Mouse (Mus musculus): ENCODE measurements around the gene Zbtb38.

The Zbtb38 gene

GRCm38 (mm10) chr9:96752603-96753114, at the start of gene Zbtb38:
TSS of gene Zbtb38 (minus strand) at chr9:96752831.
- CTCF ChIA-PET, result interaction anchor here (0.6 kb wide), 1 partner anchor 65 kb away, joined by 4 read pairs; no protein-coding TSS in a partner anchor

DNA sequence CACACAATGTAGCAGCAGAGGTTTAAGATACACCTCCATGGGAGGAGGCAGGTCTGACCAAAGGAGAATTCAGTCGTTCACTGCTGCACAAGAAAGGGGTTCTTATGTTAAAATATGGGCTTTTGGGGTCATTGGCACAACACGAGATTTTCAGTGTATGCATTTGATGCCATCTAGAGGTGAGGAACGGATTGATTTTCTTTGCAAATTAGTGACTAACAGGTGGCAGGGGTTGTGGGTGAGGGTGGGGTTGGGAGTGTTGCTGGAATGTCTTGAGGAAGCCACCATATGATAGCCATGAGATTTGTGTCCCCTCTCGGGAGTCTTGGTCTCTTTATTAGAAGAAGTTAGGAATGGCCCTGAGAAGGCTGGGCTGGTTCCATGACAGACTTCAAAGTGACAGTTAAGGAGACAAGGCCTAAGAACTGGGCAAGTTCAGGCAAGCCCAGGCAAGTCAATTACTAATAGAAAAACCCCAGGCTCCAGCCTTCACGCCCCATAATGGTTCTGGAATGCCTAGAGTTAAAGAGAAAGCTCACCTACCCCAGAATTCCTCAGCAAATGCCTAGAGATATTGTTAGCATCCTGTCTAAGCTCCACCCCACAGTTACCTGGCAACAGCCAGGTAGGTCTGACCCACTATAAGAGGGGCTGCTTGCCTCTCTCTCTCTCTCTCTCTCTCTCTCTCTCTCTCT, 47.6 kb upstream of the Zbtb38 start:
- CTCF ChIA-PET, result interaction anchor here (0.6 to 1.1 kb wide), 3 partner anchors 102 to 131 kb away, joined by 3 to 5 read pairs (median 3); no protein-coding TSS in a partner anchor

- CTCF ChIA-PET, result no interaction called here
Observed at GRCm38 (mm10) chr9:96797311-96797710, 44.7 kb upstream of the Zbtb38 start.

DNA sequence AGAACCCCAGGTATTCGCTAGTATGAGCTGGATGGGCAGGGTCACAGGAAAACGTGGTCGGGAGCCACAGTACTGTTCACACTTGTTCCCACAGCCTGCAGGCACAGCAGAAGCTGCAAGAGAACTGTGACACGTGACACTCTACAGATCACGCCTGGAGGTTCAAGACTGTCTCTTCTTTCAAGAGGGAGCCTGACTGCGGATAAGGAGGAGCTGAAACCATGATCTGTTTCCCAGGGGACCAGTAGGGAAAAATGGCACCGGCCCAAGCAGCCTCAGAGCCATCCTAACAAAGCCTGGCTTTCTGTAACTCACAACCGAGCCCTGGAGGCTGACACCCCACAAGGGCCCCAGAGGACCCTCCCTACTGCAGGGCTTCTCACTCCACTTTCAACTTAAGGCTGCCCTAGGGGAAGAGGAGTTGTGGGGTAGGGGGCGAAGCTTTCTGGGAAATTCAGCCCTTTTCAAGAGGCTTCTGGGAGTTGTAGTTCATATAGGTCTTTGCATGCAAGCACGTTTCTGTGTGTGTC, 42.8 kb upstream of the Zbtb38 start:
- CTCF ChIA-PET, result interaction anchor here (0.6 kb wide), 2 partner anchors 21 to 429 kb away, joined by 3 to 4 read pairs; no protein-coding TSS in a partner anchor

DNA sequence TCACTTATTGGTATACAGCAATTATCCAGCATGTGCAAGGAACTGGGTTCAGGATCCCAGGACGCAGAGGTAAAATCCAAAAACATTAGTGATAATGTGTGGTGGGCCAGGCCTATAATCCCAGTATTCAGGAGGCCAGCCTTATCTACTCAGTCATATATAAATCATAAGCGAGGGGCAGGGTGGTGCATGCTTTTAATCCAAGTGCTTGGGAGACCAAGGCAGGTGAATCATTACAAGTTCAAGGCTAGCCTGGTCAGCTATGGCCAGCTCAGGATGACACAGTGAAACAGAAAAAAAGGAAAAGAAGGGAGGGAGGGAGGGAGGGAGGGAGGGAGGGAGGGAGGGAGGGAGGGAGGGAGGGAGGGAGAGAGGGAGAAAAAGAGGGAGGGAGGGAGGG, 42.0 kb upstream of the Zbtb38 start:
- CTCF ChIA-PET, result no interaction called here

DNA sequence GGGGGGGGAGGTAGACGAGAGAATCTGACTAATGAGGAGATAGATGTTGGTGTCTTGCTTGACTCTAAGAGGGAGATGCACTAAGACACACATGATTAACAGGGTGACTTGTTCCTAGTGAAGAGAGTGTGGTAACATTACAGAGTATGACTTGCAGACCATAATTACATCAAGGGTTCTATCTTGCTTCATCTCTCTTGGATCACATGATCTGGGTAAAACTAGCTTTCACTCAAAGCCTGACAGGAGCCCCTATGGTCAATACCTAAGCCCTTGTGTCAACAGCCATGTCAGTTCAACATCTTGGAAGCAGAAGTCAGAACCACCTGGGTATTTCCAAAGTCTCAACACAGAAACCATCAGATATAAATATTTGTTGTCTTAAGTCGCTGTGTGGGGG, 39.9 kb upstream of the Zbtb38 start:
- CTCF ChIA-PET, result no interaction called here

GRCm38 (mm10) chr9:96790389-96791007, 37.9 kb upstream of the Zbtb38 start:
- CTCF ChIA-PET, result interaction anchor here (1.0 kb wide), 1 partner anchor 9 kb away, joined by 3 read pairs; no protein-coding TSS in a partner anchor

DNA sequence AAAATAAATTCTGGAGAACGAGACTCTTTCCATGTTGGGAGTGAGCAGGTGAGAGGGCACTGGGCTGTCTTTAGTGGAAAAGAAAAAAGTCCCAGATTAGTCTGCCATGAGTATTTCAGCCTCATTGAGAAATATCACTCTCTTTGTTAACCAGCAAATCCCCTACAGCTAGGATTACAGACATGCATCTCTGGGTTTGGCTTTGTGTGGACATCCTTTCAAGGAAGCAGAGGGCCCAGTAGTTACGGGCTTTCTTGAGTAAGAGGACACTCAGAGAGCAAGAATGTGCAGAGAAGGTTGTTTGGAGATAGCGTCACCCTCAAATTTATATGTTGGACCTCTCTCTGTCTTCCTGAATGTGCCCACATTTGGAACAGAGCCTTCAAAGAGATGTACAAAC, 37.3 kb upstream of the Zbtb38 start:
- CTCF ChIA-PET, result no interaction called here

DNA sequence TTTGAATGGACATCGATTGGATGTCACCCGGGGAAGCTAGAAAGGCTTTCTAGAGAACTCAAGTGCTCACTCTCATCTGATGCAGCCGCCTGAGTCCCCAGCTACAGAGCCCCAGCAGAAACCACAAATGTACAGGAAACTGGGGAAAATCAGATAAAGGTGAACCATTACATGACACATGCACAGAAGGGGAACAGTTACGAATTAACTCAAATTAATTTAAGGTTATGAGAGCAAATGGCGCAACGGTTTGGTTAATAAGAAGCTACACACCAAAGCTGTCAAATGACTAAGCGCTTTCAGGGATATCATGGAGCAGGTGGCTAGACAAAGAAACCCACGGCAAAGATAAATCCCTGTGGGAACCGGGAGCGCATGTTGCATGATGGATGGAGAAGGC, 35.2 kb upstream of the Zbtb38 start:
- CTCF ChIA-PET, result interaction anchor here (0.5 to 0.6 kb wide), 2 partner anchors 30 to 152 kb away, joined by 4 to 5 read pairs; no protein-coding TSS in a partner anchor

DNA sequence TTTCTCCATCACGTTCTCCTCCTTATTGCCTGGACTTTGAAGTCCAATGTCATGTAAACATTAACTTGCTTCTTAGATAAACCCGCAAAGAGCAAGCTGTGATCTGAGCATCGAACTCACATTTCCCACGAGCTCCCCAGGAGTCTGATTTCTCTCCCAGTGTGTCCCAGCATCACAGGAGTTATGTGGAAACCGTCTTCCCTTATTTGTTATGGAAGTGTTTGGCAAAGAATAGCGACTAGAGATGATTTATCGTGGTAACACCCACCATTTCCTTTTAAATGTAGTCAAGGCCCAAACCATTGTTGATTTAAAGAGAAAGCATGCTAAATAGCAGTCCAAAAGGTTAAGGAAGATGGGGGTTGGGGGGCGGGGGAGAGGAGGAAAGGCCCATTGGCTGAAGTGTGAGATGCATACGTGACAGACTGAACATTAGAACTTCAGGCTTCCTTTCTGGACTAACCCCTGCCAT, 33.3 kb upstream of the Zbtb38 start:
- CTCF ChIA-PET, result no interaction called here

GRCm38 (mm10) chr9:96785187-96785586, 32.6 kb upstream of the Zbtb38 start:
- CTCF ChIA-PET, result no interaction called here

GRCm38 (mm10) chr9:96783667-96784066, 31.0 kb upstream of the Zbtb38 start:
- CTCF ChIA-PET, result no interaction called here

DNA sequence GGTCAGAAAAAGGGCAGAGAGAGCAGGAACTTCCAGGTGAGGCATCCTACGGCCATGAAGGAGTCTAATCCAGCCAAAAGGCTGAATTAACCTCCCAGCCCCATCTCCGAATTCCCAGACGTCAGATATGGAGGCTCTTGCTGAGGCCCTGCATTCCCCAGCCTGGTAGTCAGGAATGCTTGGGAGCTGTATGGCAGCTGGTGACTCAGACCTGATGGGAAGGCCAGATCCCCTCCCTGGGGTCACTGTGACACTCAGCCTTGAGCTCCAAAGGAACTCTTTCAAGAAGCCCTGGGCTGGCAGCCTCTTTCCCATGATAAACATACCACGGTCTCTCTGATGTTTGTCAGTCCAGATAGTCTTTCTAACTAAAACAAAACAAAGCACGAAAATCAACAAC, 30.6 kb upstream of the Zbtb38 start:
- CTCF ChIA-PET, result no interaction called here

DNA sequence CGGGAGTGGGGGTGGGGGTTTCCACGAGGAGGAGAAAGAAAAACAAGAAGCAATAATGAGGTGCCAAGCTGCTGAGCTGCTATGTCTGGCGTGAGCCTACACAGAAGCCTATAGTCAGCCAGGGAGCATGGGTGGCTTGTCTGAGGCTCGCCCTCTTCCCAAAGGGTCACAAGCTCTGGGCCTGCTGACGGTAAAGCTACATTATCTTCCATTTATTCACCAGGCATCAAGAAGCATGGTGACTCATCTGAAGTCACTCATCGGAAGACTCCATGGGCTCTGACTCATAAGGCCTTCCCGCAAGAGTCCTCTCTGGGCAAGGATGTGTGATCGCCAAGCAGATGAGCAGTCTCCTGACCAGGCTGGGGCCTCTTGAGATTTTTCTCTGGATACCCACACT, 29.4 kb upstream of the Zbtb38 start:
- CTCF ChIA-PET, result interaction anchor here (1.5 kb wide), 1 partner anchor 9 kb away, joined by 3 read pairs; no protein-coding TSS in a partner anchor

DNA sequence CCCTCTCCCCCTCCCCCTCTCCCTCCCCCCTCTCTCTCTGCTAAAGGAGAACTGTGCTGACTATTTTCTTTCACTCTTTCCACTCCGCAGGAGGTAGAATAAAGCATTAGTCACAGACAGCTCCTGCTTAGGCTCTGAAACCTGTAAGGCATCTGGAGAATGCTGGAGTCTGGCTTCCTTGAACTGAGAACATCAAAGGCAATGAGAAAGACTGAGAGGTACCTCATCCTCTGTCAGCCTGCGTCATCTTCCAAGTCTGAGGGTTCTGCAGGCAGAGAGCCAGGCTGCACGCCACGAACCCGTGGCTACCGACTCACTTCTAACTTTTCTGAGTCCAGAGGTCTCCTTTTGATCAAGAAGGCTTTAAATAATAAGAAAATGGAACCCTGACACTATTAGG, 20.5 kb upstream of the Zbtb38 start:
- CTCF ChIA-PET, result no interaction called here

- CTCF ChIA-PET, result interaction anchor here (0.5 to 0.8 kb wide), 2 partner anchors 80 to 95 kb away, joined by 3 to 4 read pairs; no protein-coding TSS in a partner anchor
Observed at GRCm38 (mm10) chr9:96770443-96770842, 17.8 kb upstream of the Zbtb38 start.

DNA sequence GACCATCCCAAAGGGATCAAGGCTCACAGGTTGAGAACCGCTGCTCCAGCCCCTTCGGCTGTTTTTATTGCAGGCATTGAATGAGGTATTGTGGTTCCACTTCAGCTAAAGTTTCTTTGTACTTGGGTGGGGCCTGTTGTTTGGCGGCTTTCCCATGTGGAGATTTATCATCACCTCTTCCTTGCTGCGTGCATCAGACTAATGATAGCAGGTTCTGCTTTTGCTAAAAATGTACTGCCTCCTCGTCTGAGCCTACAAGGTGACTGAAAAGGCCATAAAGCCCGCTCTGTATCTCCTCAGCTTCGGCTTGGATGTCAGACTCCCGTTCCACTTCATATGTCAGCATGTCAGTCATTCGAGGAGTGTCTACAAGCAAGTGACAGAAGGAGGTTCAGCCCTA, 17.0 kb upstream of the Zbtb38 start:
- CTCF ChIA-PET, result no interaction called here

DNA sequence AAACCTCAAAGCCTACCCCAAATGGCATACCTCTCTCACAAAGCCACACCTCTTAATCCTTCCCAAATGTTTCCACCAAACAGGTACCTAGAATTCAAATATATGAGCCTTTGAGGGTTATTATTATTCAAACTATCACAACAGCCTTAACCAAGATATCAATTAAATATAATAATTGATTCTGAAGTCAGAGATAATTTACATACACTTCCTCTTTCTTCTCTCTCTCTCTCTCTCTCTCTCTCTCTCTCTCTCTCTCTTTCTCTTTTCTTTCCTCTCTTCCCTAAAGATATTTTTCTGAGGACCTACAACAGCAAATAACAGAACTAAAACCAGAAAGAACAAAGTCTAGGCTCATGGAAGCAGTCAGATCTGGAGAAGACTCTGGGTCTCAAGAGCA, 15.2 kb upstream of the Zbtb38 start:
- CTCF ChIA-PET, result no interaction called here

GRCm38 (mm10) chr9:96766078-96766477, 13.4 kb upstream of the Zbtb38 start:
- CTCF ChIA-PET, result no interaction called here

DNA sequence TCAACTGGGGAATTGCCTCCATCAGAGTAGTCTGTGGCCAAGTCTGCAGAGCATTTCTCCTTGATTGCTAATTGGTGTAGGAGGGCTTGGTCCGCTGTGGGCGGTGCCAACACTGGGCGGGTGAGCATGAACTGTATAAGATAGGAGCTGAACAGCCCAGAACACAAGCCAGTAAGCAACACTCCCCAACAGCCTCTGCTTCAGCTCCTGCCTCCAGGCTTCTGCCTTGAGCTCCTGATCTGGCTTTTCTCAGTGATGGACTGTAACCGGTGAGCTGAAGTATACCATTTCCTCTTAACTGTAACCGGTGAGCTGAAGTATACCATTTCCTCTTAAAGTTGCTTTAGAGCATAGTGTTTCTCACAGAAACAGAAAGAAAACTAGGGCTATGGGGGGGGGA, 12.8 kb upstream of the Zbtb38 start:
- CTCF ChIA-PET, result no interaction called here

DNA sequence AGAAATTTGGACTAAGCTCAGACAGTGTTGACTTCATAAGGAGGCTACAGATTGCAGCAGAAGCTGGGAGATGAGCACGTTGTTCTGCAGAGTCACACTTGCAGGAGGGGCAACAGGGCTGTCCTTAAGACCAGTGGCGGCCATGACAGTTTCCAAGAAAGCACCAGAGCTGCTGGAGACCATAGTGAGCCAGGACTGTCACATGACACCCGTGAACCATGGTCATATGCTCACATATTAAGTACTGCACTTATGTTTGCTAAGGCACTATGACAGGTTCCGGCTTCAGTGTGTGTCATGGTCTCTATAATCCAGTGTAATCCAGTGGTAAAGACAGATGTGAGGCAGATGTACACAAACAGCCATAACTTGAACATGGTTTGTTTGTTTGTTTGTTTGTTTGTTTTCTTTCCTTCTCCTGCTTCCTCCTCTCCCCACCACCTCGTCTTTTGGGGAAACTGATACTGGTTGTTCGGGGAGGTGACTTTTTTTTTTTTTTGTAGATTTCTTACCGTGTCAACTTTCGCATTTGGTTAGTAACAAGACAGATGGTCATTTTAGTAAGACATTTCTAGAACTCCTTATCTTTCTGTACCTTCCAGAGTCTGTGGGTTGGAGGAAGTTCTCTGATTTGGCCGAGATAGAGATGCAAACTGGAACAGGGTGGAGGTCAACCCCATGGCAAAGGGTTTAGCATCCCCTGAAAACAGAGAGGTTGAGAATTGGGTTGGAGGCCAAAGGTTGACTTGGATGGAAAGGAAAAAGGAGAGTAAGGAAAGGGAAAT, 11.4 kb upstream of the Zbtb38 start:
- CTCF ChIA-PET, result no interaction called here

GRCm38 (mm10) chr9:96763025-96763424, 10.4 kb upstream of the Zbtb38 start:
- CTCF ChIA-PET, result no interaction called here
